Mouse (Mus musculus) midbrain, embryonic 16.5 days (tissue): Measurements from ENCODE around the gene Fggy. TPM values are rescaled to one million over a fixed set of nuclear protein-coding genes. Genes with fewer than 3 reads are reported as not detected.

ENCODE experiments used
- ATAC-seq: fragments of 200-750 bp; cut with Nextera tagmentation; 2 replicates; pipeline ENCODE4 v1.8.0; 2017; ENCODE audit warnings: moderate TSS enrichment
- H3K27ac ChIP-seq: fragments of 300-500 bp; sonication (generic); 2 replicates; pipeline ENCODE4 v1.5.1; 2014; ENCODE audit warnings: mild to moderate bottlenecking, low read length, mixed read lengths
- H3K27me3 ChIP-seq: fragments of 300-500 bp; sonication (generic); 2 replicates; pipeline ENCODE4 v1.6.1; 2014; ENCODE audit warnings: low read depth, low read length, mixed read lengths; ENCODE audit not compliant: control insufficient read depth, insufficient read depth
- H3K36me3 ChIP-seq: fragments of 300-500 bp; sonication (generic); 2 replicates; pipeline ENCODE4 v1.6.1; 2014; ENCODE audit warnings: mild to moderate bottlenecking, low read length, moderate library complexity, mixed read lengths; ENCODE audit not compliant: control insufficient read depth, insufficient read depth
- H3K4me1 ChIP-seq: fragments of 300-500 bp; sonication (generic); 2 replicates; pipeline ENCODE4 v1.6.1; 2014; ENCODE audit warnings: mild to moderate bottlenecking, low read length, mixed read lengths; ENCODE audit not compliant: control insufficient read depth, insufficient read depth
- H3K4me2 ChIP-seq: fragments of 300-500 bp; sonication (generic); 2 replicates; pipeline ENCODE4 v1.6.1; 2014; ENCODE audit warnings: mild to moderate bottlenecking, low read length, mixed read lengths
- H3K4me3 ChIP-seq: fragments of 300-500 bp; sonication (generic); 2 replicates; pipeline ENCODE4 v1.5.1; 2014; ENCODE audit warnings: low read depth, mild to moderate bottlenecking, low read length, moderate library complexity, mixed read lengths
- H3K9ac ChIP-seq: fragments of 300-500 bp; sonication (generic); 2 replicates; pipeline ENCODE4 v1.6.1; 2014; ENCODE audit warnings: low read depth, low read length, mixed read lengths
- H3K9me3 ChIP-seq: fragments of 300-500 bp; sonication (generic); replicated peaks from 2 replicates; pipeline ENCODE4 v1.6.1; 2014; ENCODE audit warnings: mild to moderate bottlenecking, low read length, mixed read lengths; ENCODE audit not compliant: control insufficient read depth, poor library complexity, severe bottlenecking
- WGBS: fragments of 180-500 bp; shearing (Covaris S2); extraction: QIAGEN DNeasy Blood & Tissue Kit; methylation state at CpG from one replicate; pipeline ENCODE4 v1.1.7; 2014; 5-methylcytosine and 5-hydroxymethylcytosine counted together
- polyA plus RNA-seq: library from polyadenylated mRNA; unstranded; fragments of >200 nt; fragmentation: Nextera tagmentation; extraction: Ambion mirVana; gene quantifications from 2 replicates; pipeline ENCODE4 v1.2.1, GENCODE M21; 2015

Gene Fggy
- polyA plus RNA-seq, 1 experiment from 2014 or later, result 5.9 TPM

GRCm38 (mm10) chr4:95666284-95666889, 109.1 kb downstream of the Fggy start:
- H3K27me3 ChIP-seq, result no peaks in the 10 kb centered on the region
- H3K9me3 ChIP-seq, result no peaks in the 10 kb centered on the region
- H3K4me1 ChIP-seq, result no peaks in the 10 kb centered on the region
- H3K4me2 ChIP-seq, result no peak overlapping the region
- ATAC-seq, result no peak
- H3K9ac ChIP-seq, result no peak overlapping the region
- H3K36me3 ChIP-seq, result no peaks in the 10 kb centered on the region
- WGBS, result 90% methylated on average over 7 of the region's 7 CpGs
- H3K27ac ChIP-seq, result no peak overlapping the region
- H3K4me3 ChIP-seq, result no peak overlapping the region

- Histone ChIP-seq H3K27me3 (no peaks in the 10 kb centered on the region), H3K4me2 (no peak overlapping the region), H3K36me3 (no peaks in the 10 kb centered on the region), H3K4me3 (no peak overlapping the region), H3K4me1 (no peaks in the 10 kb centered on the region), H3K9me3 (no peaks in the 10 kb centered on the region), H3K27ac (no peak overlapping the region), H3K9ac (no peak overlapping the region)
- 90% methylated on average over 2 of the region's 2 CpGs for WGBS
- ATAC-seq, result no peak
Observed at GRCm38 (mm10) chr4:95666896-95667295, 109.6 kb downstream of the Fggy start.

GRCm38 (mm10) chr4:95667595-95667994, 110.3 kb downstream of the Fggy start:
- no peaks in the 10 kb centered on the region for H3K27me3 ChIP-seq
- no peak for ATAC-seq
- no peak overlapping the region for H3K9ac ChIP-seq
- H3K4me2 ChIP-seq, result no peak overlapping the region
- 100% methylated on average over 1 of the region's 1 CpGs for WGBS
- no peaks in the 10 kb centered on the region for H3K4me1 ChIP-seq
- no peak overlapping the region for H3K4me3 ChIP-seq
- H3K27ac ChIP-seq, result no peak overlapping the region
- no peaks in the 10 kb centered on the region for H3K9me3 ChIP-seq
- no peaks in the 10 kb centered on the region for H3K36me3 ChIP-seq

DNA sequence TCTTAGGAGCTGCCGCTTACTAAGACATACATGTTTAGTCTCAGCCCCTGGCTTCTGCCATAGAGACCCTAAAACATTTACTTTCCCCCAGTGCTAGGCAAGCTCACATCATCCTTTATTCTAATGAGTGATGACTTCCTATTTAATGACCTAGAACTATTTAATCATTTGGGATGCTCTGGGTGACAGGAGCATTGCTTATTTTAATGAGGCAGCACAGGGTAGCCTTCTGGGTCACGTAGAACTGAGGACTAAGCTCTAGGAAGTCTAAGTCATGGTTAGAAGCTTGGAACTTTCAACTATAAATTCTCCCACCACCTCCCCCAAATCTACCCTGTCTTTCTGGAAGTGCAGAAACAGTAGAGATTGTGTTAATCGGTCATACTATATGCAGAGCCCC, 111.2 kb downstream of the Fggy start:
- no peaks in the 10 kb centered on the region for H3K36me3 ChIP-seq
- no peak overlapping the region for H3K9ac ChIP-seq
- no peak for ATAC-seq
- no peak overlapping the region for H3K27ac ChIP-seq
- H3K4me3 ChIP-seq, result no peak overlapping the region
- no peaks in the 10 kb centered on the region for H3K9me3 ChIP-seq
- H3K4me2 ChIP-seq, result no peak overlapping the region
- H3K27me3 ChIP-seq, result no peaks in the 10 kb centered on the region
- 88% methylated on average over 3 of the region's 3 CpGs for WGBS
- no peaks in the 10 kb centered on the region for H3K4me1 ChIP-seq

DNA sequence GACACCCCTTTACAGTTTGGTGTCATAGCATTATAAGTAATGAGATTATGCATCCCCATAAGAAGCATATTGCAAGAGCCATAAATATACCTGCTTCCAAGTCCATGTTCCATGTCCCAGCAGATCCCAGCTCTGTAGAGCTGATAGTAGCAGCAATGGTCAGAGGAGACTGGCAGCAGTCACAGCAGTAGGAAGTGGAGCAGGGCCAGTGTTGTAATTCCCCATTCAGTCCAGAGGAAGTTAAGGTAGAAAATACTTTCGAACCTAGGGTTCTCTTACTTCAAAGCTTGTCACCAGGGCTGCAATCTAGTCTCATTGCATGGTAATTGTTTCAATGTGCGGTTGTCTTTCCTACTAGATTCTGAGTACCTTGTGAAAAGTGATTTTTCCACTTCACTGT, 112.0 kb downstream of the Fggy start:
- Histone ChIP-seq H3K27ac (no peak overlapping the region), H3K36me3 (no peaks in the 10 kb centered on the region), H3K27me3 (no peaks in the 10 kb centered on the region), H3K4me3 (no peak overlapping the region), H3K9me3 (no peaks in the 10 kb centered on the region), H3K9ac (no peak overlapping the region), H3K4me2 (no peak overlapping the region), H3K4me1 (no peaks in the 10 kb centered on the region)
- 56% methylated on average over 2 of the region's 2 CpGs for WGBS
- ATAC-seq, result no peak

DNA sequence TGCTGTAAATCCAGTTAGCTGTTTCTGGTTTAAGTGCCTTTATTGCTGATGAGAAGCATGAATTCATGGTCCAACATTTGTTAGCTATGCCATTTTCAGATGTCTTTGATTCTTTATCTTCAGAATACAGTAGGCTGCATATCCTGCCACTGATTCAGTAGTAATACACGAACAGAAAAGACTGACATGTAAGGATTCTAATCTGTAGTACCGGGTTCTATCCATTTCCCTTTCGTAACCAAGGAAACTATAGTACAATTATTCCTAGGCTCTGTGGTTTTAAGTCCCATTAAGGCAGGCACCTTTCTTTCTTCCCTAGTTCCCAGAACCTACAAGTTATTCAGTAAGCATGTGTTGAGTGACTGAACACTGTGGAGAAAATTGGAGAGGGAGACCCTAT, 113.3 kb downstream of the Fggy start:
- Histone ChIP-seq H3K9me3 (no peaks in the 10 kb centered on the region), H3K4me2 (no peak overlapping the region), H3K9ac (no peak overlapping the region), H3K4me3 (no peak overlapping the region), H3K27ac (no peak overlapping the region), H3K36me3 (no peaks in the 10 kb centered on the region), H3K4me1 (no peaks in the 10 kb centered on the region), H3K27me3 (no peaks in the 10 kb centered on the region)
- ATAC-seq, result peak; percentile 50; the same call in 1 of the 2 replicates
- WGBS, result 53% methylated on average over 3 of the region's 3 CpGs

GRCm38 (mm10) chr4:95672039-95672438, 114.7 kb downstream of the Fggy start:
- no peaks in the 10 kb centered on the region for H3K36me3 ChIP-seq
- no peaks in the 10 kb centered on the region for H3K4me1 ChIP-seq
- H3K4me3 ChIP-seq, result no peak overlapping the region
- no peaks in the 10 kb centered on the region for H3K27me3 ChIP-seq
- no peak overlapping the region for H3K27ac ChIP-seq
- H3K9ac ChIP-seq, result no peak overlapping the region
- no peaks in the 10 kb centered on the region for H3K9me3 ChIP-seq
- H3K4me2 ChIP-seq, result no peak overlapping the region
- no peak for ATAC-seq
- 96% methylated on average over 1 of the region's 1 CpGs for WGBS

DNA sequence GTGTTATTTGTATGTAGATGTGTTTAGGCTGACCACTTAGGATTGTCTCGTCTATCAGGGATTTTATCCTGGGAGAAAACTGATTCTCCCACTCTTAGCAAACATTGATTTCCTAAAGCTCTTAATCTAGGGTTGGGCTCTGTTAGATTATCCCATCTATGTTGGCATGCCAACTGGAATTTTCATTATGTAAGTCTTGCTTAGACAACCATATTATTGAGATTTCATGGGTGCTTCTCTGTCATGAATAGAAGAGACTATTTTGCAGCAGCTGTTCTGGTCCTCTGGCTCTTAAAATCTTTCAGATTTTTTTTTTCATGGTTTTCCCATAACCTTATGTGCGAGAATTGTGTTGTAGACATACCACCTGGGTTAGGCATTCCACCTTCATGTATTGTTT, 119.1 kb downstream of the Fggy start:
- Histone ChIP-seq H3K9me3 (no peaks in the 10 kb centered on the region), H3K27me3 (no peaks in the 10 kb centered on the region), H3K4me2 (no peak overlapping the region), H3K4me3 (no peak overlapping the region), H3K9ac (no peak overlapping the region), H3K36me3 (no peaks in the 10 kb centered on the region), H3K27ac (no peak overlapping the region), H3K4me1 (no peaks in the 10 kb centered on the region)
- ATAC-seq, result no peak
- WGBS, result 59% methylated on average over 2 of the region's 2 CpGs

DNA sequence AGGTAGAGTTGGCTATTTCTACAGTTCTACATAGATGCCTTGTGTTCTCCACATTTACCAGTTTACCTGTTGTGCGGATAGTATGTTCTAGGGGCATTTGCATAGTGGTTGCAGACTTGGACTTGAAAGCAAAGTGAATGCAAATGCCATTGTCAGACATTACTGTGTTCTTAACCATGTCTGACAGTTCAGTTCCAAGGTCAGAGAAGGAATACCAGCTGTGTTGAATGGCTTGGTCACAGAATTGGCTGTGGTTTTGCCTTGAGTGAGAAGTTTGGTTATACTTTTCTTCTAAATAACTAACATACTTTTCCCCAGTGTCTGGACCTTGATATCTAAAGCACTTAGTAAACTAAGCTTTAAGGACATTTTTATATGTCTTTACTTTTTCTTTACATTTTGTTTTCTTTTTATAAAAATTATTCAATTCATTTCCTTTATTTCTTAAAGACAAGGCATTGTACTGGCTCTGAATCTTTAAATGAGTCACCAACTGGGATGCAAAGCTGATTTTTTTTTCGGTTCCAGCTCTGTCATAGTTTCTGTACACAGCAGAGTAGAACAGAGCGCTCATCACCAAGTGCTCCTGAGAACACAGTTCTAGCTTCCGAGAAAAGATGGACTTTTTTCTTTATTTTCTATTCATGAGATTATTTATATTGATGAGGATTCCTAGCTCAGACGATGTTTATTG, 123.6 kb downstream of the Fggy start:
- Histone ChIP-seq H3K4me1 (peaks cover 10% of the 10 kb centered on the region; the same call in 1 of the 2 replicates), H3K9ac (no peak overlapping the region), H3K9me3 (no peaks in the 10 kb centered on the region), H3K4me2 (no peak overlapping the region), H3K27me3 (no peaks in the 10 kb centered on the region), H3K4me3 (no peak overlapping the region), H3K27ac (no peak overlapping the region), H3K36me3 (no peaks in the 10 kb centered on the region)
- WGBS, result 72% methylated on average over 5 of the region's 5 CpGs
- no peak for ATAC-seq
